ENCODE assay signal across 8 mouse cellular contexts in genomic region chr8:60992910-60993638, GRCm38 (mm10). TPM values are rescaled to one million over a fixed set of nuclear protein-coding genes. Genes with fewer than 3 reads are reported as not detected.
DNase-seq lines count a peak whose midpoint lies in the region; ATAC-seq and TF ChIP-seq lines count a peak whose summit lies in the region.

Gene Nek1, plus strand, starts transcription at chr8:60993195.

- H3K27me3 ChIP-seq in C2C12 (ENCODE audit: control insufficient read depth, insufficient read depth, insufficient read length), result no peaks in the 10 kb centered on the region
- no peaks in the 10 kb centered on the region for H3K27me3 ChIP-seq in erythroblast, embryonic 14.5 days (ENCODE audit: control insufficient read depth)
- no peaks in the 10 kb centered on the region for H3K27me3 ChIP-seq in heart, embryonic 11.5 days (ENCODE audit: control insufficient read depth, insufficient read depth, low read length)
- H3K27me3 ChIP-seq in kidney, embryonic 16.5 days (ENCODE audit: insufficient read depth, low read length), result no peaks in the 10 kb centered on the region
- H3K27me3 ChIP-seq in liver, adult 2 months (ENCODE audit: control insufficient read depth, insufficient read depth, low read length), result no peaks in the 10 kb centered on the region
- H3K27me3 ChIP-seq in myocyte (ENCODE audit: control insufficient read depth, insufficient read depth, insufficient read length), result no peaks in the 10 kb centered on the region
- H3K27me3 ChIP-seq in splenic B cell, adult 2 months (ENCODE audit: control insufficient read depth, insufficient read depth, low read length, poor library complexity, severe bottlenecking), result no peaks in the 10 kb centered on the region

- WGBS in heart, embryonic 11.5 days (ENCODE audit: insufficient replicate concordance), result under 1% methylated on average over 57 of the region's 57 CpGs
- under 1% methylated on average over 57 of the region's 57 CpGs for WGBS in kidney, embryonic 16.5 days
- 1% methylated on average over 57 of the region's 57 CpGs for WGBS in liver, adult 2 months

- H3K79me3 ChIP-seq in C2C12 (ENCODE audit: low read depth), result peaks cover 5% of the 10 kb centered on the region

- peak within 1 kb of the TSS; percentile 73 for H3K4me2 ChIP-seq in heart, embryonic 11.5 days
- H3K4me2 ChIP-seq in kidney, embryonic 16.5 days (replicated peaks; ENCODE audit: low read depth, low read length), result peak within 1 kb of the TSS; percentile 95
- peak within 1 kb of the TSS; percentile 93 for H3K4me2 ChIP-seq in myocyte (ENCODE audit: low read depth)

- peak; percentile 56; the same call in 1 of the 2 replicates for TF ChIP-seq POLR2A in brain, embryonic 14.5 days (IDR thresholded peaks at IDR 0.05; ENCODE audit: borderline replicate concordance, extremely low read depth, insufficient read depth, insufficient read length, poor library complexity, severe bottlenecking)
- TF ChIP-seq POLR2A in liver, adult 2 months (IDR thresholded peaks at IDR 0.05; ENCODE audit: extremely low read depth, insufficient read depth, low read length), result peak; percentile 53
- TF ChIP-seq POLR2A in myocyte (IDR thresholded peaks at IDR 0.05; ENCODE audit: insufficient read length, low read depth), result peak; percentile 98

- H3K79me2 ChIP-seq in C2C12 (ENCODE audit: control insufficient read depth, insufficient read depth) (peaks cover 12% of the 10 kb centered on the region), myocyte (ENCODE audit: control insufficient read depth, insufficient read depth) (peaks cover 4% of the 10 kb centered on the region)
- H3K79me2 ChIP-seq in liver, adult 2 months (ENCODE audit: control insufficient read depth, insufficient read depth, low read length), result peaks cover 5% of the 10 kb centered on the region; the same call in 1 of the 2 replicates

- H3K4me1 ChIP-seq in erythroblast, embryonic 14.5 days (ENCODE audit: control insufficient read depth), result peaks cover 40% of the 10 kb centered on the region
- peaks cover 4% of the 10 kb centered on the region for H3K4me1 ChIP-seq in heart, embryonic 11.5 days (ENCODE audit: control insufficient read depth, insufficient read depth, low read length)
- H3K4me1 ChIP-seq in kidney, embryonic 16.5 days (ENCODE audit: insufficient read depth, low read length), result peaks cover 11% of the 10 kb centered on the region; the same call in 1 of the 2 replicates
- peaks cover 3% of the 10 kb centered on the region; the same call in 1 of the 2 replicates for H3K4me1 ChIP-seq in liver, adult 2 months (ENCODE audit: control insufficient read depth, insufficient read depth, low read length)

- H3K9ac ChIP-seq in heart, embryonic 11.5 days (ENCODE audit: low read depth, low read length), result peak within 1 kb of the TSS; percentile 87
- H3K9ac ChIP-seq in kidney, embryonic 16.5 days (replicated peaks; ENCODE audit: low read length), result peak within 1 kb of the TSS; percentile 85
- H3K9ac ChIP-seq in liver, adult 2 months (ENCODE audit: low read depth, low read length), result peak within 1 kb of the TSS; percentile 87

- DNase-seq in brain, embryonic 14.5 days (ENCODE audit: low read depth), result peak; percentile 99
- DNase-seq in liver, adult 2 months (ENCODE audit: extremely low read depth, low read depth, low spot score), result peak; percentile 91
- DNase-seq in splenic B cell, adult 2 months (ENCODE audit: low read depth, low spot score), result peak; percentile 99

- H3K4me3 ChIP-seq in C2C12 (ENCODE audit: insufficient read depth, poor library complexity, severe bottlenecking), result peak within 1 kb of the TSS; percentile 66
- peak within 1 kb of the TSS; percentile 70 for H3K4me3 ChIP-seq in erythroblast, embryonic 14.5 days (replicated peaks)
- peak within 1 kb of the TSS; percentile 82 for H3K4me3 ChIP-seq in heart, embryonic 11.5 days (ENCODE audit: low read depth, low read length)
- H3K4me3 ChIP-seq in kidney, embryonic 16.5 days (ENCODE audit: low read length), result peak within 1 kb of the TSS; percentile 94
- H3K4me3 ChIP-seq in liver, adult 2 months (ENCODE audit: insufficient read depth, low read depth, low read length), result peak within 1 kb of the TSS; percentile 88
- peak within 1 kb of the TSS; percentile 96 for H3K4me3 ChIP-seq in myocyte

- TF ChIP-seq CTCF in C2C12 (IDR thresholded peaks at IDR 0.05; ENCODE audit: control insufficient read depth, insufficient read depth, insufficient read length), result no peak
- no peak for TF ChIP-seq CTCF in brain, embryonic 14.5 days (IDR thresholded peaks at IDR 0.05; ENCODE audit: borderline replicate concordance, extremely low read depth, insufficient read depth, insufficient read length)
- no peak for TF ChIP-seq CTCF in liver, adult 2 months (IDR thresholded peaks at IDR 0.05; ENCODE audit: low read depth, low read length)

- H3ac ChIP-seq in C2C12 (ENCODE audit: control insufficient read depth, insufficient read length, low read depth), result peak within 1 kb of the TSS; percentile 75
- H3ac ChIP-seq in myocyte (ENCODE audit: control insufficient read depth, insufficient read length), result peak within 1 kb of the TSS; percentile 38

- H3K9me3 ChIP-seq in erythroblast, embryonic 14.5 days (ENCODE audit: control insufficient read depth, low read length), result no peaks in the 10 kb centered on the region
- H3K9me3 ChIP-seq in heart, embryonic 11.5 days (replicated peaks; ENCODE audit: control insufficient read depth, low read length), result peaks cover under 1% of the 10 kb centered on the region; the same call in 1 of the 2 replicates
- peaks cover 4% of the 10 kb centered on the region for H3K9me3 ChIP-seq in kidney, embryonic 16.5 days (ENCODE audit: low read length)

- H3K36me3 ChIP-seq in C2C12 (ENCODE audit: control insufficient read depth, insufficient read depth), result no peaks in the 10 kb centered on the region
- peaks cover 6% of the 10 kb centered on the region for H3K36me3 ChIP-seq in erythroblast, embryonic 14.5 days (ENCODE audit: control insufficient read depth)
- H3K36me3 ChIP-seq in heart, embryonic 11.5 days (ENCODE audit: control insufficient read depth, insufficient read depth, low read length), result no peaks in the 10 kb centered on the region
- no peaks in the 10 kb centered on the region; the same call in 1 of the 2 replicates for H3K36me3 ChIP-seq in kidney, embryonic 16.5 days (ENCODE audit: insufficient read depth, low read length)
- H3K36me3 ChIP-seq in liver, adult 2 months (ENCODE audit: control insufficient read depth, insufficient read depth, low read length), result no peaks in the 10 kb centered on the region
- H3K36me3 ChIP-seq in myocyte (ENCODE audit: control insufficient read depth, insufficient read depth), result no peaks in the 10 kb centered on the region
- H3K36me3 ChIP-seq in splenic B cell, adult 2 months (ENCODE audit: control insufficient read depth, insufficient read depth, low read length, poor library complexity, severe bottlenecking), result no peaks in the 10 kb centered on the region

- ATAC-seq in heart, embryonic 11.5 days (replicated peaks; ENCODE audit: insufficient number of reproducible peaks, low FRiP score, low TSS enrichment), result peak; percentile 95
- ATAC-seq in kidney, embryonic 16.5 days (ENCODE audit: low FRiP score, low TSS enrichment), result peak; percentile 96

- peak within 1 kb of the TSS; percentile 93 for H3K27ac ChIP-seq in heart, embryonic 11.5 days (ENCODE audit: low read depth, low read length)
- peak within 1 kb of the TSS; percentile 92 for H3K27ac ChIP-seq in kidney, embryonic 16.5 days (ENCODE audit: low read length)
- peak within 1 kb of the TSS; percentile 87 for H3K27ac ChIP-seq in liver, adult 2 months (replicated peaks; ENCODE audit: insufficient read depth, low read depth, low read length)

TF ChIP-seq in C2C12, 6 proteins besides CTCF, POLR2A, EP300 and RAD21:
- TF ChIP-seq MYOG (IDR thresholded peaks at IDR 0.05; ENCODE audit: control insufficient read depth, extremely low read depth, insufficient read length) (no peak), MAX (IDR thresholded peaks at IDR 0.05) (no peak), MYOD1 (IDR thresholded peaks at IDR 0.05; ENCODE audit: control insufficient read depth, insufficient read length, low read depth) (no peak), FOSL1 (IDR thresholded peaks at IDR 0.05; ENCODE audit: insufficient read depth, low read length, poor library complexity, severe bottlenecking) (no peak), CEBPB (IDR thresholded peaks at IDR 0.05; ENCODE audit: low read depth) (no peak), USF1 (IDR thresholded peaks at IDR 0.05; ENCODE audit: low read depth) (no peak)

TF ChIP-seq in myocyte, 11 proteins besides CTCF, POLR2A, EP300 and RAD21:
- TF ChIP-seq TCF12 (IDR thresholded peaks at IDR 0.05; ENCODE audit: insufficient read depth, poor library complexity, severe bottlenecking), result no peak
- TF ChIP-seq MYOG (IDR thresholded peaks at IDR 0.05; ENCODE audit: control insufficient read depth in 1 of 3, insufficient read depth in 1 of 3, insufficient read length in 2 of 3, low read depth in 2 of 3), result peak in 1 of 3 experiments; percentile 21
- TF ChIP-seq POLR2AphosphoS2 (IDR thresholded peaks at IDR 0.05; ENCODE audit: insufficient read length, low read depth), result peak; percentile 99
- TF ChIP-seq MAX (IDR thresholded peaks at IDR 0.05; ENCODE audit: low read depth), result no peak
- TF ChIP-seq USF1 (IDR thresholded peaks at IDR 0.05; ENCODE audit: low read depth), result no peak
- TF ChIP-seq SRF (IDR thresholded peaks at IDR 0.05; ENCODE audit: control insufficient read depth, insufficient read length, low read depth), result peak; percentile 54
- peak; percentile 12 for TF ChIP-seq TCF3 (IDR thresholded peaks at IDR 0.05; ENCODE audit: insufficient read length, low read depth)
- TF ChIP-seq MYOD1 (IDR thresholded peaks at IDR 0.05; ENCODE audit: control insufficient read depth in 1 of 3, insufficient read length in 2 of 3, low read depth in 2 of 3), result peak in 1 of 3 experiments; percentile 35
- TF ChIP-seq REST (IDR thresholded peaks at IDR 0.05; ENCODE audit: insufficient read depth, insufficient read length), result no peak
- TF ChIP-seq E2F4 (IDR thresholded peaks at IDR 0.05; ENCODE audit: insufficient read depth), result no peak
- TF ChIP-seq CEBPB (IDR thresholded peaks at IDR 0.05; ENCODE audit: insufficient read depth, poor library complexity, severe bottlenecking), result no peak

RNA-seq across cellular contexts. Expression of gene Nek1, which starts in this region (rescaled TPM):
- polyA plus RNA-seq in C2C12 (2012; fragmentation: generic; extraction: Trizol), result 1.5 TPM
- polyA plus RNA-seq in brain, embryonic 14.5 days (2012; rRNA removed), result 10.9 and 14.8 TPM in 2 replicates
- polyA plus RNA-seq in erythroblast, embryonic 14.5 days (2012), result 0.06 and 0.07 TPM in 2 replicates
- polyA plus RNA-seq in heart, embryonic 11.5 days (2014; fragmentation: Nextera tagmentation; extraction: Ambion mirVana), result 15.4 and 16.4 TPM in 2 replicates
- polyA plus RNA-seq in kidney, embryonic 16.5 days (2015; fragmentation: Nextera tagmentation; extraction: Ambion mirVana), result 20.4 and 21.6 TPM in 2 replicates
- total RNA-seq in liver, adult 2 months (2014; rRNA removed), result 7.0 and 7.7 TPM in 2 replicates
- 2.0 and 3.1 TPM in 2 replicates for polyA plus RNA-seq in liver, adult 2 months (2012; rRNA removed)
- 3.4 TPM for polyA plus RNA-seq in myocyte (2012; fragmentation: generic; extraction: Trizol)

Comparison
In these comparisons a context has a peak if more than half of its experiments do, and no peak if none do; other contexts are left out.
1. Peak in every context shown above with its lines: DNase-seq, ATAC-seq, H3K4me3 ChIP-seq and H3K27ac ChIP-seq.